Mouse (Mus musculus) gastrocnemius, postnatal 10 days (tissue): ENCODE data around the gene Olfr45. TPM values are rescaled to one million over a fixed set of nuclear protein-coding genes. Genes with fewer than 3 reads are reported as not detected.
"Not testable (repeated sequence)": the region's sequence is repeated elsewhere in the genome, so short reads cannot be mapped to it uniquely, and the experiment has no call there.

Experiments
- DNase-seq: peaks from one replicate; pipeline ENCODE4 v3.0.0; 2021; ENCODE audit warnings: mixed read lengths
- long read RNA-seq, 2 experiments: library from polyadenylated mRNA; stranded (forward); transcript quantifications; one replicate each; pipeline ENCODE4 v2.0.0; 2021
- total RNA-seq, 2 experiments: library from RNA; stranded (reverse); gene quantifications; 2 replicates each; pipeline ENCODE4 v1.2.3; 2021

The Olfr45 gene
- total RNA-seq, result not detected
- long read RNA-seq, experiment 1, result 0 reads
- long read RNA-seq, experiment 2, result 0 reads

DNA sequence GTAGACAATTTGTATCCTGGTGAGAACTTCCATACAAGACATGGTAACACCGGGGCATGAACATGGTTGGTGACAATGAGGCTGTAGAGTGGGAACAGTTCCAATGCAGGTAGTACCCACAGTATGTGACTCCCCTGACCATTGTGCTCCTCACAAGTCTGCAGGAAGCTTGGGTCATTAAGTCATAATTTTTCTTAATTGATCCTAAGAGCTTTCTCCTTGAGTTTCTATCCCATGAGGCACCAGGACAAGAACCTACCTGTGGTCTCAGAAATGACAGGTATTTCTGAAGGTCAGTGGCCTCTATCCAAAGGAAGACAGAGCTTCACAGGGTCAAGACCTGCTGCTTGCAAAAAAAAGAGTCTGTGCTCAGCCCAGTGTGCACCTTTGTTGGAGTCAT, at the start of gene Olfr45:
Gene Olfr45 (plus strand): TSS at position 301 of the 400 bp plus-strand sequence.
- DNase-seq, result no peak

DNA sequence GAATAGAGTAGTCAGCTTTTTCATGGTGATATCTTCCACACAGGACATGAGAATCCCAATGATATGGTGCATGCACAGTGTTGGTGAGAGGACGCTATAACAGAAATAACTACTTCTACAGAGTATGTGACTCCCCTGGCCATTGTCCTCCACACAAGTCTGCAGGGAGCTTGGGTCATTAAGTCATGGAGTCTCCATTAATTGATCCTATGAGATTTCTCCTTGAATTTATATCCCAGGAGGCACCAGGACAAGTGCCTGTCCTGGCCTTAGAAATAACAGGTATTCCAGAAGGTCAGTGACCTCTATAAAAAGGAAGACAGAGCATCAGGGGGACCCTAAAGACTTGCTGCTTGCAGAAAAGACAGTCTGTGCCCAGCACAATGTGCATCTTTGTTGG, 35.6 kb upstream of the Olfr45 start, which contains the start of gene Olfr53:
Gene Olfr53 (plus strand): TSS at position 301 of the 400 bp plus-strand sequence.
- no peak for DNase-seq

- no peak for DNase-seq
Measured at GRCm38 (mm10) chr7:140659630-140660029, 22.1 kb upstream of the Olfr45 start, which contains the start of gene Olfr539. TSS of gene Olfr539 (plus strand) at chr7:140659930.

DNA sequence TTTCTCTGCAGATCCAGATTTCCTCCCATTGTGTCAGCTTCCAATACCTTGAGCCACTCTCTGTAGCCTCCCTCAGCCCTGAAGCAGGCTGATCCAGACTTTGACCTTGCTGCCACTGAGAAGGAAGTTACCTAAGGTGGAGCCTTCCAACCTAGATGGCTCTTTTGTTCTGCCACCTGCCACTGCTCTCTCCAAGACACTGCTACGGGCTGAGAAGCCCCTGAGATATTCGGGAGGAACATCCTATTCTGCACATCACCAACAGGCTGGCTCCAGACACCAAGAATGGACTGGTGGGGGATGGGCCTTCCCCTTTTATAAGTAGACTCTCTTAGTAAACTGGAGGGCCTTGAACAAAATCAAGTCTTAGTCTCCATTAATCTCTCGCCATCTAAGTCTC, 11.1 kb upstream of the Olfr45 start:
- not testable (repeated sequence) for DNase-seq

DNA sequence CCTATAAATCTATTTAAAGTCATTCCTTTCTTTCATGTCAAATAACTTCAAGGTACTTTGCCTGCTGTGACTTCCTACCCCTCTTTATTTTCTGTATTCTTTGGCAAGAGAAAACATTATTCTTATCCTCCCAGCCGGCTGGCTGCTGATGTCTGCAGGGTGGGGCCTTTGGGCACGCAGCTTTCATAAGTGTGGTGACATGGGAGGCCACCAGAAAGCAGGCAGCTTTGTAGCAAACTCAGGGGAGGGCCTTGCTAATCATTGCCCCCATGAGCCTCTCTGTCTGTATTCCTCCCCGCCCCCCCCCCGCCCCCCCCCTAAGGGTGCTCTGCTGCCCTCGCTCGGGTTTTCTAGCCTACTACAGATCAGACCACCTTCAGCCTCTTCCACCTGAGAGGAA, 5.9 kb upstream of the Olfr45 start:
- DNase-seq, result no peak

GRCm38 (mm10) chr7:140679591-140679990, 2.2 kb upstream of the Olfr45 start:
- DNase-seq, result not testable (repeated sequence)

DNA sequence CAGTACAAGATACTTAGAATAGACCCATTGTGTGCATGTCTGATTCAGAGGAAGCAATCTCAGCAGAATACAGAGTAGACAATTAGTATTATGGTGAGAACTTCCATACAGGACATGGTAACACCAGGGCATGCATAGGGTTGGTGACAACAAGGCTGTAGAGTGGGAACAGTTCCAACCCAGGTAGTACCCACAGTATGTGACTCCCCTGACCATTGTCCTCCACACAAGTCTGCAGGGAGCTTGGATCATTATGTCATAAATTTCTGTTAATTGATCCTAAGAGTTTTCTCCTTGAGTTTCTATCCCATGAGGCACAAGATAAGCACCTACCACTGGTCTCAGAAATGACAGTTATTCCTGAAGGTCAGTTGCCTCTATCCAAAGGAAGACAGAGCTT, 15.2 kb downstream of the Olfr45 start, which contains the start of gene Olfr541:
Gene Olfr541 (plus strand): TSS at position 301 of the 400 bp plus-strand sequence.
- DNase-seq, result no peak

DNA sequence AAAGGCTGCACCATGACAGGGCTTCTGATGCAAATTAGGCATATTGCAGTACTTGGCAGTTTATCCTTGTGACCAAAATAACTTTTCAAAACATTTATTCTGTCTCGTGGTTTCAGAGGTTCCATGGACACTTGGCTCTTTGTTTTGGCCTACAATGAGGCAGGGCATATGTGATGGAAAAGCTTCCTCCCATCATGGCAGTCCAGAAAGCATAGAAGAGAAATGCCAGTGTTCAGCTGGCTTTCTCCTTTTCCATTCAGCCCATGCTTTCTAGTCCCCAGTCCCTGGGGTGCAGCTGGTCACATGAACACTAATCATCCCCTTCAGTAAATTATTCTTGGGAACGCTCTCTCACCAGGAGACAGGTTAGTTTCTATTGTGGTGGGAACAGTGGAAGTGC, 24.6 kb downstream of the Olfr45 start:
- DNase-seq, result no peak

DNA sequence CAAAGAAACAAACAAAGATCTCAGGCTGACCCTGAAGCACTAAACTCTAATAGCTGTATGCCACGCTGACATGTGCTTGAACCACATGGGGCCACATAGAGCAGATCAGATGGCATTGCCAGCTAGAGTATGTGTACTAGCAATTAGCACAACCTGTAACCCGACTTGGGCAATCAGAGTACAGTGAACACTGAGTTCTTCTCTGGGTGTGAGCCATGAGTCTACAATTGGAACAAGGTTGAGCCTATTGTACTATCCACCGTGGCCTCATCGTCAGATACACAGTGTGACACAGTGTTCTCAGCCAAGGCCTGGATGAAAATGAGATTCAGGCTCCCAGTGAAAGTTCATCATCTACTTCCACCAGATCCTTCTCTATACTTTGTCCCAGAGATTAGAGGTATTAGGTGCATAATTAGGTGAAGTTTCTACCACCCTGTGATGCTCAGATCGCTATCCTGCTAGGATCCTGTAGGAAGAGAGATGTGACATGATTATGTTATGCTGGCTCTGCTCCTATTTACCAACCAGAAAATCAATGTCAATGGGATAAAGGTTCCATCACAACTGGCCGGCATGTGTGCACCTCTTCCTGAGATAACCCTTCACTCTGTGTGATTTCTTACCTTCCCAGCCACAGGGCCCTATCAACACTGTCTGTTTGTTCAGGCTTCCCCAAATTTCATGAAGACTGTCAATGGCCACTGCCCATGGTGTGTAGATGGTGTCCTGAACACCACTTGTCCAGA, 26.0 kb downstream of the Olfr45 start:
- DNase-seq, result no peak

DNA sequence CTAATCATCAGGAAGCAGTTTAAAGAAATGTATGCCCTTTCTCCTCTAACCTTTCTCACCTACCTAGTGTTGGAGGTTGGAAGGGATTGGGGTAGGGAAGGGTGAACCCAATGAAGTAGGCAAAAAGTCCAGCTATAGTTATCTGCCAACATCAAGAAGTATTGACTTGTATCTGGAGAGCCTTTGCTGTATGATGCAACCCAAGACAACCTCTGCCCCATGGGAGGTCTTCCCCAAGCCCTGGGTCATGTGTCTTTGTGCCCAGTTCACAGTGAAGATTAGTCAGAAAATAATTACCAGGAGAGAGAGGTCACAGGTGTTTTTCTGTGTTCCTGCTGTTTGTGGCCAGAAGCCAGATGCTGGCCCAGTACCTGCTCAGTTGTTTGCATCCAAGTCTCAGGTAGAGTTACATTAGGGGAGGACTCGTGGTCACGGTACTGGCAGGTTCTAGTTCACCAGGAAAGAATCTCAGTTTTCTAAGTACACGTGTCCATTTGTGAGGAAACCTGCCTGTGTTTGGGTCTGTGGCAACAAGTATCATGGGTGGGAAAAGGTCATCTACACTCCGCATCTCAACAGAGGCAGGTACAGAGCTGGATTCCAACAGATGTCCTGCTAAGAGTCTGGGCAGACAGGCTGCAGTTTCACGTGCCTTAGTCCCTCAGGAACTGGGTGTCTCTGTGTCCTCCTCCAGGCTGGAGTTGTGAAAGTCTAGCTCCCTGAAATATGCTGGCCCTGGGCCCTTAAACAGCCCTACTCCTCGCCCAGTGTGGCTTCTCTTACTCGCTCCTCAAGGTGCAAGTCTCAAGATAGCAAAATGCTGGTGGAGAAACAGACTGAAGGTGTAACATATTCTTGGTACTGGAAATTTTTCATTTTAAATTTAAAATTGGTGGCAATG, 35.7 kb downstream of the Olfr45 start:
- DNase-seq, result no peak

DNA sequence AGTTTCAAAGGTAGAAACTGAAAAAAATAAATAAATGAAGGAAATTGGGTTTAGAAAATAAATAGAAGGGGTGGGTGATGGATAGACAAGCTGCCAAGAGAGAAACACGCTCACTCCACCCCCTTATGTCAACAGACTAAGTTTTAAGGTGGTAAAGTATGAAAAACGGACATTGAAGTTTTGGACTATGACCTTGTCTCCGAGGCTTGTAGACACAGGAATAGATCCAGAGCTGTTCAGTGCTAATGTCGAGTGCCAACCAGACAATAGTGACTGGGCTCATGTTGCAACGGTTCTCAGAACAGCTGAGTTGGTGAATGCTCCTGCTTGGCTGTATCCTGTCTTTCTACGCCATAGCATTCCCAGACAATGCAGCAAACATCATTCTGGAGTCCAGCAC, 39.3 kb downstream of the Olfr45 start:
- no peak for DNase-seq

GRCm38 (mm10) chr7:140725558-140725957, 43.8 kb downstream of the Olfr45 start:
- DNase-seq, result no peak

- DNase-seq, result no peak
Measured at GRCm38 (mm10) chr7:140733162-140733561, 51.4 kb downstream of the Olfr45 start.

Other genes starting within 250 kb of the Olfr45 start
- gene Olfr533, start 218.6 kb upstream of the Olfr45 start, total RNA-seq, result not detected
- not detected for gene Olfr535, start 197.7 kb upstream of the Olfr45 start, total RNA-seq
- not detected for gene Olfr536, start 174.6 kb upstream of the Olfr45 start, total RNA-seq
- gene Olfr538, start 114.1 kb upstream of the Olfr45 start, total RNA-seq, result not detected
- gene Olfr46, start 80.7 kb upstream of the Olfr45 start, total RNA-seq, result not detected
- not detected for gene Olfr61, start 53.0 kb upstream of the Olfr45 start, total RNA-seq
- not detected for gene Olfr53, start 35.5 kb upstream of the Olfr45 start, total RNA-seq
- gene Olfr539, start 22.0 kb upstream of the Olfr45 start, total RNA-seq, result not detected
- gene Olfr541, start 15.3 kb downstream of the Olfr45 start, total RNA-seq, result not detected
- gene Cyp2e1, start 81.8 kb downstream of the Olfr45 start, total RNA-seq, result 1 to 10 TPM in 1 of 2 experiments, under 1 TPM in 1; 0.19 to 1.3 TPM
- not detected for gene Syce1, start 105.9 kb downstream of the Olfr45 start, total RNA-seq
- under 1 TPM; 0.12 to 0.16 TPM for gene Zfp941, start 140.2 kb downstream of the Olfr45 start, total RNA-seq
- not detected for gene Urah, start 153.1 kb downstream of the Olfr45 start, total RNA-seq
- not detected for gene Scgb1c1, start 163.6 kb downstream of the Olfr45 start, total RNA-seq
- not detected for gene Odf3, start 165.9 kb downstream of the Olfr45 start, total RNA-seq
- gene Gm45785, start 174.4 kb downstream of the Olfr45 start, total RNA-seq, result not detected
- 10 to 100 TPM; 19.4 to 27.7 TPM for gene Ric8a, start 175.0 kb downstream of the Olfr45 start, total RNA-seq
- gene Bet1l, start 175.6 kb downstream of the Olfr45 start, total RNA-seq, result 10 to 100 TPM; 12.3 to 13.6 TPM
- 100 to 1,000 TPM; 104 to 105 TPM for gene Psmd13, start 200.0 kb downstream of the Olfr45 start, total RNA-seq
- gene Sirt3, start 200.4 kb downstream of the Olfr45 start, total RNA-seq, result 10 to 100 TPM; 16.3 to 19.1 TPM
- gene Cox8b, start 218.5 kb downstream of the Olfr45 start, total RNA-seq, result 1,000 to 10,000 TPM in 1 of 2 experiments, 100 to 1,000 TPM in 1; 998 to 1,003 TPM
- not detected for gene Nlrp6, start 239.0 kb downstream of the Olfr45 start, total RNA-seq